Mouse (Mus musculus) myocyte (in vitro differentiated cells): Measurements from ENCODE around the gene Rap1b.

ENCODE experiments used
- MYOG ChIP-seq, 3 experiments: IDR thresholded peaks; one replicate each; pipeline ENCODE4 v1.6.1; 2011; ENCODE audit warnings: control low read depth in 2 of 3, low read depth in 2 of 3, mild to moderate bottlenecking in 2 of 3; ENCODE audit not compliant: insufficient read length in 2 of 3, control insufficient read depth in 1 of 3, insufficient read depth in 1 of 3
- POLR2A ChIP-seq: IDR thresholded peaks from one replicate; pipeline ENCODE4 v1.6.1; 2011; ENCODE audit warnings: low read depth, mild to moderate bottlenecking, control low read depth, moderate library complexity; ENCODE audit not compliant: insufficient read length
- TCF12 ChIP-seq: IDR thresholded peaks from one replicate; pipeline ENCODE4 v1.6.1; 2011; ENCODE audit warnings: mild to moderate bottlenecking, control low read depth; ENCODE audit not compliant: poor library complexity, insufficient read depth, severe bottlenecking
- USF1 ChIP-seq: IDR thresholded peaks from one replicate; pipeline ENCODE4 v1.6.1; 2011; ENCODE audit warnings: low read depth, mild to moderate bottlenecking, control low read depth, moderate library complexity

DNA sequence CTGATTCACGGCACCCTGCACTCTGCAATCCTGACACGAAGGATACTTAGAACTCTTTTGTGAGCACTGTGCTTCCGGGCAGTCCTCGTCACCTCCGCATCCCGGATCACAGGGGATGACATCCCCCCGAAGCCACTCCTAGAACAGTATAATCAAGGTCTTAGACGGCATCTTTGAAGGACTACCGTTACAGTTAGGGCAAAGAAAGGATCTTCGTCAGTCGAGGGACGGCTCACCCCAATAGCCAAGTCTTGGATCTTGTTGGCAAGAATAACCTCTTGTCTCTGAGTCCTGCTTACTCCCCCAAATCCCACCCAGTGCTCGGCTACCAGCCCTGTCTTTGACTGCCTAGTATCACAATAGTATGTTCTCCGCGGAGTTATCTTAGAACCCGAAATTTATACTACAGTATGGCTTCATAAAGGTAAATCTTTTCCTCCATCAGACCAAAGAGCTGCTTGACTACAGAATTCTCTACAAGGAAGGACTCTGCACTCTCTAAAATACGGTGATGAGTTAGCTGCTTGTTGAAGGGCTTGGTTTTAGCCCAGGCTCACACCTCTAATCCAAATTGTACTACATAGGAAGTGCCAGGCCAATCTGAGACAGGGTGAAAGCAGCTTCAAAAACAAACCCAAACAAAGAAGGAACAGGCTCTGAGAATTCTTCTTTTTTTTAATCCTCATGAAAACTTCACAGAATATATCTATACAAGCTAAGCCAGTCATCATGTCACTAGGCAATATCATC lies 55.2 kb downstream of the Rap1b start:
- TF ChIP-seq TCF12 (no peak), MYOG (IDR thresholded peaks at IDR 0.05; ENCODE audit: control insufficient read depth in 1 of 3, insufficient read depth in 1 of 3, insufficient read length in 2 of 3, low read depth in 2 of 3) (no peak), POLR2A (no peak), USF1 (no peak)
